Mouse (Mus musculus) lung, postnatal 10 days (tissue): ENCODE measurements around the gene Kcnt2.
A peak's percentile ranks its signal among the peaks of the same experiment; 100 is the strongest.

Experiments
- DNase-seq: peaks from one replicate; pipeline ENCODE4 v3.0.0; 2021

The Kcnt2 gene

GRCm38 (mm10) chr1:140531285-140531908, 285.4 kb downstream of the Kcnt2 start:
- DNase-seq, result peak; percentile 22

- no peak for DNase-seq
Measured at GRCm38 (mm10) chr1:140534849-140535248, 288.9 kb downstream of the Kcnt2 start.

GRCm38 (mm10) chr1:140542066-140542465, 296.1 kb downstream of the Kcnt2 start:
- DNase-seq, result no peak

DNA sequence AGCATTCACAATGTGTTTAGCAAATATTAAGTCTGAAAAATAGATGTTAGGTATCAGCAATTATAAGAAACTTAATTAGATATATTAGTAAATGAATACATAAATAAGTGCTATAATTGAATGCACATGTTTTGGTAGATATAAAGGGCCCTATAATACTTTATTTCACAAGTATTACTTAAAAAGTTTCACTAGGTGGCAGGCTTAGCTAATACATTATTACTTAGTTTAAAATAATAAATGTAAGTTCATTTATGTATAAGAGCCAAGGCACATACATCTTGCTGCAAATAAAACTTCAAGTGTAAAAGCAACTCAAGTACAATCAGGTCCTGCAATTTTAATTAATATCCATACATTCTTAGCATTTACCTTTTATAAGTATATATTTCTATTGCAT, 302.8 kb downstream of the Kcnt2 start:
- DNase-seq, result no peak

DNA sequence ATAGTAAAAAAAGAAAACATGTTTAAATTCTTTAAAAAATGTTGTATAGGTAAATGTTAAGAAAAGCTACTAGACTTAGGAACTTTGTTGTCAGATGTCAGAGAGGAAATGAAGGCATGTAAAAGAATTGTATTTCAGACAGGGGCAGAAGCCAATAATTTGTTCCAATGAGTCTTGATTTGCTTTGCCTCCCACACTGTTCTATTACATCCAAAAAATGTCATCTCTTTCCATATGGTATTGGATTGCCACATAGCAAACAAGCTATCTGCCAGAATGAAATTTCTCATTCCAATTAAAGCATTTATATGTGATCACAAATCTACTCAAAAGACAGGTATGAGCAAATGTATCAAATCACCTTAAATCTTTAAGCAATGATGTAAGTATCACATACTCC, 314.8 kb downstream of the Kcnt2 start:
- DNase-seq, result no peak

DNA sequence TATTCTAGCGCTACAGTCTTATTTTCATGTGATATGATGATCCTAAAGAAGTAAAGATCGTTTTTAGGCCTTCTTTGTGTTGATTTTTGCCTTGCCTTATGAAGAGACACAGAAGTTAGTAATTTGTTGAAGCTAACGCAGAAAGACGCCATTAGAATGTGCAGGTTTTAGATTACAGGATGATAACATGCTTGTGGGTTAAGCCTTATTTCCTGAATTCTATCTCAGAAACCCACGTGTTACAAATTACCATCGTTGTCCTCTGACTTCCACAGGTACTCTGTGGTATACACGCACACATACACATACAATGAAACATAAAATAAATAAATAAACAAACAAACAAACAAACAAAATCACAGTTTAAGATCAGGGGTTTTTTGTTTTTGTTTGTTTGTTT, 326.2 kb downstream of the Kcnt2 start:
- no peak for DNase-seq

GRCm38 (mm10) chr1:140578607-140579006, 332.6 kb downstream of the Kcnt2 start:
- DNase-seq, result no peak

DNA sequence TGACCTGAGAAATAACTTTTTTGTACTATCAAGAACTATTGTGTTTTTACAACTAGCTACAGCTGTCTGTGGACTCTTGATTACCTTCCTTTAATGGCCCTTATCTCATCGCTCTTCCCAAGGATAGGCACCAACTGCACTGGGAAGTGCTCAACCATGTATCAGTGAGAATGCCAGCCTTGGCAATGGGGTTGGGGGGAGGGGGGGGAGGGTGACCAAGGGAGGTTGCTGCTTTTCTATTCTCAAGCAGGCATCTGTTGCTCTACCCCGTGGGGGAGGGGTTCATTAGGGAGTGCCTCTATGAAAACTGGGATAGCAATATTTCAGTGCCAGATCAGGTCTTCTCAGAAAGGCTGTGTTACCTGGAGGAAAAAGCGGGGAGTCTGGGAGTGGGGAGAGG, 342.3 kb downstream of the Kcnt2 start:
- DNase-seq, result no peak

GRCm38 (mm10) chr1:140608765-140609297, 362.9 kb downstream of the Kcnt2 start:
- no peak for DNase-seq

DNA sequence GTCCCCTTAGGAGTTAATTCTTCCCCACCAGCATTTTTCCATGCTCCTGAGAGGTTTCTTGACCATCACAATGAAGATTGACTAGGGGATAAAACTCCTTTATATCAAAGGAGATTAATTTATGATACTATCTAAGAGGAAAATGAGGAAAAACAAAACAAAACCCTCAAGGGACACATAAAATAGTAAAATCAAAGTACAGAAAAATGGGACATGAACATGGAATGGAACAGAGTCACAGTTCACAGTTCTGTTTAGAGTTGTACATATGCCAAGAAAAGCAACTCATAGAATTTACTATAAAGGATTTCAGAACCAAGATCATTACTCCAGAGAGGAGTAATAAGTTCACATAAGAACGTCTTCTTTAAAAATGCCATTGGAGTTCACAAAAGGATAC, 367.1 kb downstream of the Kcnt2 start:
- no peak for DNase-seq

- no peak for DNase-seq
Measured at GRCm38 (mm10) chr1:140614840-140615239, 368.9 kb downstream of the Kcnt2 start.

GRCm38 (mm10) chr1:140618164-140618563, 372.2 kb downstream of the Kcnt2 start:
- DNase-seq, result no peak

DNA sequence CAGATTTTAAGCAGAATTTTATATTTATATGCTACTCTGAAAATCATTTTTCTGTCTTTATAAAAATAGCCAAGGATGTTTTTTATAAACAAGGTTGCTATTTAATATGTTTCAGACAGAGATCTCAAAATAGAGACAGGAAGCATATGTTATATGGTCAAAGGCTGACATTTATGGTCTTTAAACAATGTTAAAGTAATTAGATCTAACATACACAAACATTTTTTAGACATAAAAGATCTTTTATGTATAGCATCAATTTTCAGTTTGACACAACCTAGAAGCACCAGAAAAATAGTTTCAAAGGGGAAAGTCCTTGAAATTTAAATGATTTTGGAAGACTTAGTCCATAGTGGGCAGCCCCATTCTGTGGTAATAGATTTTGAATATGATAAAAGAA, 379.0 kb downstream of the Kcnt2 start:
- no peak for DNase-seq

GRCm38 (mm10) chr1:140659607-140660340, 413.8 kb downstream of the Kcnt2 start:
- no peak for DNase-seq

DNA sequence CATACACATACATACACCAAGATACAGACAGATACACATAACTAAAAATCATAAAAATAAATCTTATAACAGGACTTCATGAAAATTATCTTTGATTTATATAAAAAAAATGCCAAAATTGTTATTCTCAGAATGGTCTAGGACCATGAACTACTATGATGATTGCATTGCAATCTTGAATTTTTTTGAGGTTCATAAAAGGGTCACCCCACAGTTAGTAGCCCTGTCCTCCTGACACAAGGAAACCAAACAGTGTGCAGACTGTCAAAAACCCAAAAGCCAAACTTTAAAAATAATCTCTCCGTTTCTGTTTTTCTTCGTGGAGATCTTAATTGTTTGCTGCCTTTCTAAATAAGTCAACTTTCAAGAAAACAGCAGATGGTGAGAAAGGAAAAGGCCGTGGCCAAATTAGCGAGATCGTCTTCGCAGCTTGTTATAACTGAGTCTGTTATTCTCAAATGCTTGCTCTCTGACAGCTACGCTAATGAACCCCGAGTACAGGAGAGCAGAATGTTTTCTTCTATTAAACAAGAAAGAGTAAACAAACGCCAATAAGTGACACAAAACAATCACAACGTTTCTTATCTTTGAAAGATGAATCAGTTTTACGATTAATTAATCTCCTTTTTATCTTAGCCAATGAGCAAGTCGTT, 414.9 kb downstream of the Kcnt2 start:
- DNase-seq, result no peak

DNA sequence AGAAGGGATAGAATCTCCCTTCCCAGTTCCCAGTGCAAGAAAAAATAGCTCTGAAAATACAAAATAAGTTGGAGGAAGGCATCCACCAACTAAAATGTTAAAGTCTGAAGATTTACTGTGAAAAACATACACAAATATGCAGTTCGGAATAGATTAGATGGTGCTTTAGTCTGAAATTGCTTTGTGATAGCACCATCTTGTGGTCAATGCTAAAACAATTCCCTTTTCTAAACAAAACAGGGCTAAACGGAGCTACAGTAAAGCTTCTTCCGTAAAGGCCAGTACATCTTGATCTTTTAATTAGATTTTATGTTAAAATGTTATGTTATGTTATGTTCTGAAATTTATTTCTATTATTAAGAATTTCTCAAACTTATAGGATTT, 415.4 kb downstream of the Kcnt2 start:
- no peak for DNase-seq
